Mouse (Mus musculus): Measurements from ENCODE around the gene Ppp1r18.

DNA sequence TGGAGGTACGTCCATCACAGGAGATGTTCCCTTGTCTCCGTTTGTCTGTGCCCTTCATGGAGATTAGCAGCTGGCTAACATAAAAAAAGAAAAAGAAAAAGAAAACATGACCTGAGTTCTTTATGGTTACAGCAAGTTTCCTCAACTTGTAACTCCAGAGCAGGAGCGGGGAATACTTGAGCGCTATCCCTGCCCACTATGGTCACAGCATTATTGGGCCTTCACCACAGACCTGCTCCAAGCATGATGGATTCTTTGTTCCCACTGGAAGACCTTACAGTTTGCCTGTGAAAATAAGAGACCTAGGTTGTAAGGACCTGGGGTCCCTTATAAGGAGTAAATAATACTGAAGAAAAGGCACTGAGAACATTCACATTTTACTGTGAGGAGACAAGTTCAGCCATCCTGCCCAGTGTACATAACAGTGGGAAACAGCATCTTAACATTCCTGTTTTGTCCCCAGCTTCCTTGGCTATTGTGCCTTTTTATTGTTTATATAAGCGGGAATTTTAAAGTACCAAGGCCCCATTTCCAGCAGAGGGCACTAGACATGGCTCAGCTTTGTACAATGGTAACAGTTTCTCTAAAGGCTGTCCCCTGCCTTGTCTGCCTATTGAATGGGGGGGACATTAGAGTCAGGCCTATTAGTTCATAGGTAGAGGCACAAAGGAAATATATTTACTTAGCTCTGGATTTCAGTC, 55.6 kb downstream of the Ppp1r18 start:
- TF ChIP-seq CTCF (conservative IDR thresholded peaks at IDR 0.05; ENCODE audit: insufficient read depth, insufficient read length, low read depth, low read length) (peak; percentile 42), POLR2A (IDR thresholded peaks at IDR 0.05; ENCODE audit: low read depth, low read length) (no peak)
